Mouse (Mus musculus) heart, embryonic 10.5 days (tissue): ENCODE measurements at regions not wholly inside any gene's neighbourhood (a gene's known extent, or its start where the extent isn't known, plus 50 kb on each side); places are given as distances from the start of the nearest gene placed in this dataset.

Experiments used
- DNase-seq: peaks from one replicate; pipeline ENCODE4 v3.0.0-alpha.2; 2017; ENCODE audit warnings: low spot score
- H3K27ac ChIP-seq: fragments of 300-500 bp; sonication (generic); 2 replicates; pipeline ENCODE4 v1.5.1; 2016; ENCODE audit warnings: mild to moderate bottlenecking
- H3K27me3 ChIP-seq: fragments of 300-500 bp; sonication (generic); 2 replicates; pipeline ENCODE4 v1.6.1; 2016; ENCODE audit warnings: mild to moderate bottlenecking; ENCODE audit not compliant: poor library complexity, insufficient read depth, severe bottlenecking
- H3K36me3 ChIP-seq: fragments of 300-500 bp; sonication (generic); 2 replicates; pipeline ENCODE4 v1.6.1; 2016; ENCODE audit warnings: mild to moderate bottlenecking, moderate library complexity
- H3K4me1 ChIP-seq: fragments of 300-500 bp; sonication (generic); 2 replicates; pipeline ENCODE4 v1.6.1; 2016; ENCODE audit warnings: mild to moderate bottlenecking
- H3K4me3 ChIP-seq: fragments of 300-500 bp; sonication (generic); 2 replicates; pipeline ENCODE4 v1.5.1; 2016; ENCODE audit warnings: mild to moderate bottlenecking, moderate library complexity
- H3K9me3 ChIP-seq: fragments of 300-500 bp; sonication (generic); 2 replicates; pipeline ENCODE4 v1.6.1; 2016; ENCODE audit warnings: mild to moderate bottlenecking, moderate library complexity
- WGBS: fragments of 180-500 bp; shearing (Covaris S2); methylation state at CpG from one replicate; pipeline ENCODE4 v1.1.7; 2016; 5-methylcytosine and 5-hydroxymethylcytosine counted together

DNA sequence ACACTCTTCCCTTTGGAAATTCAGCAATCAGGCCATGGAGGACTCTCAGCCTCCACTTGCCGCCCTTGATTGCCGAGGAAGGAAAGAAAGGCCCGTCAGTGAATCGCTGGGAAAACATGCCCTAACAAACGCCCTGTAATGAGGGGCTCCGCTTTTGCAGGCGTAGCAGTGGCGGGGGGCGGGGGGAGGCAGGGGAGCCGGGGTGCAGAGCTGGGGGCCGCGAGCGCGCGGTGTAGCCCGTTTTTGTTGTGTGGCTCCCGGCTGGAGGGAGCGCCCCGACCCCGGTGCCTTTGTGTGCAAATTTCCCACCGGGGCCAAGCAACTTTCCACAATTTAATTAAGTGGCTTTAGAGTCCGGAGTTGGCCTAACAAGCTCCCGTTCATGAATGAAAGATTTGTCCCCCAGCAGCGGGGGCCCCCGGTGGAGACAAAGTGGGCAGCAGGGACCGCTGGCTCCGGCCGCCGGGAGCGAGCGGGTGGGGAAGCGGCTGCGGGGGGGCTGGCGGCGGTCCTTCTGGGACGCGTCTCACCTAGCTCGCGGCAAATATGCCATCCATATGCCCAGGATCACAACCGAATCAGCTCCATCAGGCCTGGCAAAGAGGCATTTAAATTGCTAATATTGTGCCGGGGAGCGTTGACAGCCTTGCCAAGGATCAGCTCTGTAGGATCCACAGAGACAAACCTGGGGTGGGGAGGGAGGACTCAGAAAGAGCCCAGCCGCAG is 333.0 kb downstream of the 3100002H09Rik start:
- Histone ChIP-seq H3K27ac (peak overlapping the region; percentile 81), H3K36me3 (no peaks in the 10 kb centered on the region), H3K4me3 (peak overlapping the region; percentile 68), H3K4me1 (peaks cover 22% of the 10 kb centered on the region), H3K9me3 (no peaks in the 10 kb centered on the region), H3K27me3 (peaks cover 31% of the 10 kb centered on the region)
- no peak for DNase-seq
- under 1% methylated on average over 43 of the region's 43 CpGs for WGBS

DNA sequence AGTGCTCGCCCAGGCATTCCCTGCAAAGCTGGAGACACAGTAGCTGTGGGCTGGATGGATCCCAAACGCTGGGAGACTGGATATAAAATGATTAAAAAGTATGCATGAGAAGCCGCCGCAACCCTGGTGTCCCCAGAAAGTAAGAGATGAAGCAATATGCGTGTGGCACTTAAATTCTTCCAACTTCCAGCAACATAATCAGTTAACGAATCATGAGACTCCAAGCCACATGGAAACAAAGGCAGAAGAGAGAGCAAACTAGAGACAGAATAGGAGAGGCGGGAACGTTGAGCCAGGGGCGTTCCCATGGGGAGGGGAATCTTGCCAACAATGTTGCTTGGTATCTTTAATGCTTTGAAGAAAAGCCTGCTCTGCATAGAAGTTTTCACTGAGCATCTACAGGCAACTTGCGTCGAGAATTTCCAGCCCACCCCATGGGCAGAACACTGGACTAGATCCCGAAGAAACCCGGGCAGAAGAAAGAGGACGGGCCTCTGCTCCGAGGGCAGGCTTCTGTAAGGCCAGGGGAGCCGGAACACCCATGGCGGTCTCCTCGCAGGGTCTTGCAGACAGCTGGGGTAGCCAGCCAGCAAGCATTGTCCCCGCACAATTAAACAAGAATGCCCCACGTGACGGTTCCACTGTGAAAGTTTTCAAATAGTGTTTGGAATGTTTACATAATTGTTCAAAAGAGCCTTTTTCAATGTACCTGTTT is 333.7 kb downstream of the 3100002H09Rik start:
- Histone ChIP-seq H3K4me1 (peaks cover 22% of the 10 kb centered on the region), H3K27me3 (peaks cover 31% of the 10 kb centered on the region), H3K36me3 (no peaks in the 10 kb centered on the region), H3K9me3 (no peaks in the 10 kb centered on the region), H3K27ac (peak overlapping the region; percentile 81), H3K4me3 (peak overlapping the region; percentile 68)
- WGBS = 7% methylated on average over 21 of the region's 21 CpGs
- no peak for DNase-seq

GRCm38 (mm10) chr4:124272002-124272401 is 338.6 kb downstream of the 3100002H09Rik start:
- Histone ChIP-seq H3K9me3 (no peaks in the 10 kb centered on the region), H3K27me3 (peaks cover 24% of the 10 kb centered on the region; the same call in 1 of the 2 replicates), H3K4me3 (no peak overlapping the region), H3K36me3 (no peaks in the 10 kb centered on the region), H3K4me1 (peaks cover 5% of the 10 kb centered on the region; the same call in 1 of the 2 replicates), H3K27ac (no peak overlapping the region)
- WGBS = 74% methylated on average over 2 of the region's 2 CpGs
- no peak for DNase-seq

- Histone ChIP-seq H3K4me1 (0 out of 2 replicates have a peak, but pooled peaks cover 7% of the 10 kb centered on the region), H3K36me3 (no peaks in the 10 kb centered on the region), H3K9me3 (no peaks in the 10 kb centered on the region), H3K27ac (no peak overlapping the region), H3K27me3 (peaks cover 36% of the 10 kb centered on the region; the same call in 1 of the 2 replicates), H3K4me3 (no peak overlapping the region)
- DNase-seq = no peak
- WGBS = 80% methylated on average over 4 of the region's 4 CpGs
Measured at GRCm38 (mm10) chr4:124268404-124268803, 342.2 kb downstream of the 3100002H09Rik start.

GRCm38 (mm10) chr4:124266573-124266972 is 344.0 kb downstream of the 3100002H09Rik start:
- Histone ChIP-seq H3K4me3 (no peak overlapping the region), H3K4me1 (0 out of 2 replicates have a peak, but pooled peaks cover 7% of the 10 kb centered on the region), H3K27ac (no peak overlapping the region), H3K9me3 (no peaks in the 10 kb centered on the region), H3K36me3 (no peaks in the 10 kb centered on the region), H3K27me3 (peaks cover 36% of the 10 kb centered on the region; the same call in 1 of the 2 replicates)
- 66% methylated on average over 4 of the region's 4 CpGs for WGBS
- DNase-seq = no peak

DNA sequence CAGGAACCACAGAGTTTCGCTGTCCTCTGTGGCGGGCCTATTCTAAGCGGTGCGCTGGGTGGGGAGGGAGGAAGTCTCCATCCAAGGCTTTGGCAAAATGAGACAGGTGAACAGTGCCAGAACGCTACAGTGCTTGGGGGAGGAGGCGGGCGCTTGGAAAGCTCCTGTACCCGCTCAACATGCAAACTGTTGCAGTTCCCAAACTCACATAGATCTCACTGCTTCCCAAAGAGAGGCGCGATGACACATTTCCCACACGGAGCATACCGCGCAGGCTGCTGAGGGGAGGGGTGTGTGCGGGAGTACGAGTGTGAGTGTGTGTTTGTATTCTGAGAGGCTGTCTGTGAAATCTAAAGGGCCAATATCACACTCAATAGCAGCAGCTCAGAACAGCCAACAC is 345.1 kb downstream of the 3100002H09Rik start:
- Histone ChIP-seq H3K36me3 (no peaks in the 10 kb centered on the region), H3K27ac (no peak overlapping the region), H3K27me3 (peaks cover 32% of the 10 kb centered on the region; the same call in 1 of the 2 replicates), H3K9me3 (no peaks in the 10 kb centered on the region), H3K4me1 (0 out of 2 replicates have a peak, but pooled peaks cover 7% of the 10 kb centered on the region), H3K4me3 (no peak overlapping the region)
- DNase-seq = no peak
- 74% methylated on average over 15 of the region's 15 CpGs for WGBS

GRCm38 (mm10) chr4:124257006-124257405 is 339.2 kb upstream of the 4930535I16Rik start:
- no peak for DNase-seq
- 39% methylated on average over 9 of the region's 9 CpGs for WGBS

DNA sequence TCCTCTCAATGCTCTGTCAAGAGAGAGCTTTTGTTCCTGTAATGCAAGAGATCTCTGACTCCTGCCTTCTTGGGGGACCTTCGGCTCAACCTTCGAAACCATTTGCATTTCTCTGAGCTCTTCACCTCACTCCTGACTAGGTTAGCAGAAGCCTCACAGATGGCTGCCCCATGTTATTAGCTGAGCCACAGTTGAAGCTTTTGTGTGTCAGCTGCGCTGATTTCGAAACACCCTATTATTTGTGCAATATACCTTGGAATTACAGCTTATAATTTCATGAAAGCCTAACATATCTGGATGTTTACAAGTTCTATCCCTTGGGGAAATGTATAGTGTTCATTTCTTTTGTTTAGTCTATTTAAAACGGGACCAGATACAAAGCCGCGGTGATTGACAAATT is 338.7 kb upstream of the 4930535I16Rik start:
- Histone ChIP-seq H3K27ac (no peak overlapping the region), H3K4me3 (no peak overlapping the region), H3K36me3 (no peaks in the 10 kb centered on the region), H3K9me3 (no peaks in the 10 kb centered on the region), H3K27me3 (peaks cover 42% of the 10 kb centered on the region), H3K4me1 (no peaks in the 10 kb centered on the region)
- DNase-seq = no peak
- WGBS = 81% methylated on average over 7 of the region's 7 CpGs

More at GRCm38 (mm10) chr4:124257006-124257405, 339.2 kb upstream of the 4930535I16Rik start:
- Histone ChIP-seq H3K27ac (no peak overlapping the region), H3K4me3 (no peak overlapping the region), H3K9me3 (no peaks in the 10 kb centered on the region), H3K27me3 (peaks cover 42% of the 10 kb centered on the region), H3K36me3 (no peaks in the 10 kb centered on the region), H3K4me1 (no peaks in the 10 kb centered on the region)

GRCm38 (mm10) chr4:124255183-124255543 is 337.3 kb upstream of the 4930535I16Rik start:
- Histone ChIP-seq H3K4me3 (no peak overlapping the region), H3K36me3 (no peaks in the 10 kb centered on the region), H3K27ac (no peak overlapping the region), H3K4me1 (no peaks in the 10 kb centered on the region), H3K9me3 (no peaks in the 10 kb centered on the region), H3K27me3 (peaks cover 42% of the 10 kb centered on the region)
- 61% methylated on average over 7 of the region's 7 CpGs for WGBS
- DNase-seq = no peak

DNA sequence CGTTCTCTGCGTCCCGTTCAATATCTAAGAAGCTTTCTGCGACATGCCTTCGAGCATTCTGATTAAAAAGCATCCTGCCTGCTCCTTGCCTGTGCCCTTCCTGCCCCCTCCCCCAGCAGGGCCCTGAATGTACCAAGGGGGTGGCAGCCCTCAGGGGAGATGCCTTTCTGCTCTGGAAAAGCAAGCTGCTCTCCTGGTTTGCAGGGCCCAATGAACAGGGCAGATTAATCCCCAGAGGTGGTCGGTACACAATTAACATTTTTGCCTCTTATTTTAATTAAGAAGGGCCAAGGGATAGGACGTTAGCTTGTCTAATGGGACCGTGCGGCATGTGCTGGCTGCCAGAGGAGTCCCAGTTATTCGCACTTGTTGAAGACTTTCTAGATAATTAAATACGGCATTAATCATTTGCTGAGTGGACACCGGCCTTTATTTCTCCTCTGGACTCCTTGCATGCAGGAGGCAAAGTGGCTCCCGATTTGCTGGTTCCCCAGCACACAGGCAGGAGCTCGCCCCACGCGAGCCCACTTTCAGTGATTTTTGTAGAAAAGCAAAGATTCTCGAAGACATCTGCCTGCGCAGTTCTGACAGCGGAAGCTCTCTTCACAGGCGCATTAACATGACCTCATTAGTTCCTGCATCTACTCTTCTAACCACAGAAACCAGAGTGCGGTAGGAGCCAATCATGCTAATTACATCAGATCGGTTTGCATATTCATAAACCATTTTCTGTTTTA is 336.8 kb upstream of the 4930535I16Rik start:
- WGBS = 56% methylated on average over 22 of the region's 22 CpGs
- Histone ChIP-seq H3K4me1 (no peaks in the 10 kb centered on the region), H3K4me3 (no peak overlapping the region), H3K27me3 (peaks cover 42% of the 10 kb centered on the region), H3K9me3 (no peaks in the 10 kb centered on the region), H3K36me3 (no peaks in the 10 kb centered on the region), H3K27ac (no peak overlapping the region)
- no peak for DNase-seq

GRCm38 (mm10) chr4:124241600-124241999 is 323.8 kb upstream of the 4930535I16Rik start:
- no peaks in the 10 kb centered on the region for H3K36me3 ChIP-seq
- WGBS = 41% methylated on average over 13 of the region's 13 CpGs
- DNase-seq = no peak
- 0 out of 2 replicates have a peak, but pooled peaks cover 4% of the 10 kb centered on the region for H3K4me1 ChIP-seq
- no peak overlapping the region for H3K27ac ChIP-seq
- no peaks in the 10 kb centered on the region for H3K9me3 ChIP-seq
- H3K27me3 ChIP-seq = peaks cover 19% of the 10 kb centered on the region; the same call in 1 of the 2 replicates
- no peak overlapping the region for H3K4me3 ChIP-seq

GRCm38 (mm10) chr4:124236476-124236875 is 318.7 kb upstream of the 4930535I16Rik start:
- Histone ChIP-seq H3K9me3 (no peaks in the 10 kb centered on the region), H3K27me3 (peaks cover 6% of the 10 kb centered on the region; the same call in 1 of the 2 replicates), H3K27ac (no peak overlapping the region), H3K4me1 (no peaks in the 10 kb centered on the region), H3K4me3 (no peak overlapping the region), H3K36me3 (no peaks in the 10 kb centered on the region)
- 52% methylated on average over 16 of the region's 16 CpGs for WGBS
- DNase-seq = no peak
